In the genomic region with DNA sequence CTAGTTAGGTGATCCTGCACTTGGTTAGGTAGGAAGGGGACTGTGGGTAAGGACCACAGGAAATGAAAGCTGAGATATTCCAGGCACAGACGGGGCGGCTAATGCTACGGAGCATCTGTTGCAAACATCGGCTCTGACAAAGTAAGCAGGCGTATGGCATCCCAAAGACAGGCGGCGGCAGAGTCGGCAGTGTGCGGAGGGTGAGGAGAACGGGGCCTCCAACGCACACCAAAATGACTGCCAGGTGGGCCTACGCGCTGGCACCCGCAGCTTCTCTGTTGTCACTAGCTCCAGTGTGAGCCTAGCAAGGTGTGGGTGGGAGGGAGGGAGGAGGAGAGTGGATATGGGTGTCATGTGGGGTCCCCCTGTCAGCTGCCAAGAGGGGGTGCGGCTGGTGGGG, we compare ENCODE assay signal across 18 mouse cellular contexts. TPM values are rescaled to one million over a fixed set of nuclear protein-coding genes. Genes with fewer than 3 reads are reported as not detected.
DNase-seq lines count a peak whose midpoint lies in the region; ATAC-seq and TF ChIP-seq lines count a peak whose summit lies in the region.
"Had no signal": no experiment of that assay in that cellular context is flagged by ENCODE, and none has a peak within 500 bp of the region (broad histone marks: within the 10 kb centered on the region; RNA-seq: fewer than 3 reads in every experiment).

No protein-coding gene starts in this region.

- H3K27ac ChIP-seq in forebrain, postnatal 0 days (ENCODE audit: low read depth, low read length) = no peak overlapping the region
- H3K27ac ChIP-seq in forebrain, embryonic 15.5 days (replicated peaks) = no peak overlapping the region; the same call in 1 of the 2 replicates
- H3K27ac ChIP-seq: limb, embryonic 13.5 days; lung, embryonic 15.5 days had no signal

- peak; percentile 42 for TF ChIP-seq CTCF in forebrain, postnatal 0 days (IDR thresholded peaks at IDR 0.05; ENCODE audit: low read depth)

- H3K4me2 ChIP-seq in forebrain, postnatal 0 days (ENCODE audit: low read depth) = no peak overlapping the region
- no peak overlapping the region for H3K4me2 ChIP-seq in forebrain, embryonic 15.5 days (replicated peaks)
- H3K4me2 ChIP-seq: limb, embryonic 13.5 days; lung, embryonic 15.5 days had no signal

- WGBS in forebrain, postnatal 0 days = 73% methylated on average over 15 of the region's 15 CpGs
- WGBS in forebrain, embryonic 15.5 days = 56% methylated on average over 15 of the region's 15 CpGs

- intact Hi-C loops in heart, postnatal 25 days (cut with DNase I) = no loop called here

- no peak overlapping the region for H3K4me3 ChIP-seq in forebrain, postnatal 0 days (ENCODE audit: low read depth, low read length)
- no peak overlapping the region for H3K4me3 ChIP-seq in forebrain, embryonic 15.5 days
- H3K4me3 ChIP-seq: limb, embryonic 13.5 days; lung, embryonic 15.5 days had no signal

- H3K27me3 ChIP-seq in forebrain, postnatal 0 days (ENCODE audit: insufficient read depth, low read length) = no peaks in the 10 kb centered on the region
- no peaks in the 10 kb centered on the region for H3K27me3 ChIP-seq in forebrain, embryonic 15.5 days
- H3K27me3 ChIP-seq: limb, embryonic 13.5 days had no signal

- peak; percentile 42 for DNase-seq in forebrain, postnatal 0 days
- peak; percentile 52 to 59 for DNase-seq in frontal cortex, postnatal 10 days (ENCODE audit: low spot score in 2 of 2)
- peak; percentile 78 to 84 for DNase-seq in layer of hippocampus, postnatal 36 days
- peak; percentile 84 to 88 for DNase-seq in right cerebral cortex, postnatal 10 days (ENCODE audit: low spot score in 2 of 2)
- no peak for DNase-seq in lung, postnatal 14 days
- DNase-seq in heart, postnatal 25 days (ENCODE audit: low spot score) = no peak
- DNase-seq in adrenal gland, adult (ENCODE audit: inconsistent age in 2 of 2, low spot score in 1 of 2) = no peak
- DNase-seq: gastrocnemius, postnatal 25 days; kidney, adult 18-20 months; midbrain, embryonic 14.5 days; spleen, adult 18-20 months; thymus, adult 18-20 months had no signal

- ATAC-seq in forebrain, postnatal 0 days = peak; percentile 40; the same call in 1 of the 2 replicates
- ATAC-seq in forebrain, embryonic 15.5 days (replicated peaks) = no peak

- peaks cover 6% of the 10 kb centered on the region for H3K36me3 ChIP-seq in forebrain, postnatal 0 days (ENCODE audit: insufficient read depth)
- peaks cover 19% of the 10 kb centered on the region; the same call in 1 of the 2 replicates for H3K36me3 ChIP-seq in forebrain, embryonic 15.5 days
- H3K36me3 ChIP-seq: lung, embryonic 15.5 days had no signal

- no peak overlapping the region for H3K9ac ChIP-seq in forebrain, postnatal 0 days
- no peak overlapping the region for H3K9ac ChIP-seq in forebrain, embryonic 15.5 days (replicated peaks)
- H3K9ac ChIP-seq: limb, embryonic 13.5 days; lung, embryonic 15.5 days had no signal

- no peaks in the 10 kb centered on the region for H3K4me1 ChIP-seq in forebrain, postnatal 0 days (ENCODE audit: insufficient read depth)
- H3K4me1 ChIP-seq in forebrain, embryonic 15.5 days = peaks cover 37% of the 10 kb centered on the region

- H3K9me3 ChIP-seq in forebrain, postnatal 0 days (ENCODE audit: low read length) = no peaks in the 10 kb centered on the region
- H3K9me3 ChIP-seq in forebrain, embryonic 15.5 days = no peaks in the 10 kb centered on the region
- H3K9me3 ChIP-seq: limb, embryonic 13.5 days; lung, embryonic 15.5 days had no signal

RNA-seq across cellular contexts. Expression of a gene that starts 18.9 kb away (rescaled TPM):
- total RNA-seq in forebrain, postnatal 0 days (2014; rRNA removed) = not detected in 2 replicates
- not detected in 2 replicates for polyA plus RNA-seq in forebrain, postnatal 0 days (2015; fragmentation: Nextera tagmentation; extraction: Ambion mirVana)
- polyA plus RNA-seq in forebrain, embryonic 15.5 days (2015; fragmentation: Nextera tagmentation; extraction: Ambion mirVana) = not detected in 2 replicates
- total RNA-seq in layer of hippocampus, postnatal 36 days (2021) = under 1 TPM in 1 of 2 experiments, not detected in 1; 0.35 TPM
- total RNA-seq in heart, postnatal 25 days (2021) = not detected
- total RNA-seq: gastrocnemius, postnatal 25 days; heart, postnatal 4 days had no signal
- polyA plus RNA-seq: C2C12; limb, embryonic 13.5 days; lung, embryonic 15.5 days; midbrain, embryonic 14.5 days; neural tube, embryonic 14.5 days had no signal

RNA-seq across cellular contexts. Expression of a gene that starts 30.0 kb away (rescaled TPM):
- total RNA-seq in forebrain, postnatal 0 days (2014; rRNA removed) = 15.3 and 31.8 TPM in 2 replicates
- 137 and 157 TPM in 2 replicates for polyA plus RNA-seq in forebrain, postnatal 0 days (2015; fragmentation: Nextera tagmentation; extraction: Ambion mirVana)
- 80.4 and 87.9 TPM in 2 replicates for polyA plus RNA-seq in forebrain, embryonic 15.5 days (2015; fragmentation: Nextera tagmentation; extraction: Ambion mirVana)
- total RNA-seq in layer of hippocampus, postnatal 36 days (2021) = 10 to 100 TPM; 79.1 to 87.3 TPM
- total RNA-seq in heart, postnatal 25 days (2021) = 10 to 100 TPM; 58.4 to 62.8 TPM

RNA-seq across cellular contexts. Expression of a gene that starts 30.1 kb away (rescaled TPM):
- 8.8 and 12.8 TPM in 2 replicates for total RNA-seq in forebrain, postnatal 0 days (2014; rRNA removed)
- 6.0 and 8.4 TPM in 2 replicates for polyA plus RNA-seq in forebrain, postnatal 0 days (2015; fragmentation: Nextera tagmentation; extraction: Ambion mirVana)
- 4.4 and 4.5 TPM in 2 replicates for polyA plus RNA-seq in forebrain, embryonic 15.5 days (2015; fragmentation: Nextera tagmentation; extraction: Ambion mirVana)
- total RNA-seq in layer of hippocampus, postnatal 36 days (2021) = 10 to 100 TPM in 1 of 2 experiments, 1 to 10 TPM in 1; 9.5 to 11.4 TPM
- 1 to 10 TPM; 2.9 to 3.4 TPM for total RNA-seq in heart, postnatal 25 days (2021)

RNA-seq across cellular contexts. Expression of a gene that starts 57.5 kb away (rescaled TPM):
- 4.5 and 5.6 TPM in 2 replicates for total RNA-seq in forebrain, postnatal 0 days (2014; rRNA removed)
- polyA plus RNA-seq in forebrain, postnatal 0 days (2015; fragmentation: Nextera tagmentation; extraction: Ambion mirVana) = 4.9 and 9.5 TPM in 2 replicates
- polyA plus RNA-seq in forebrain, embryonic 15.5 days (2015; fragmentation: Nextera tagmentation; extraction: Ambion mirVana) = 13.2 and 14.0 TPM in 2 replicates
- 10 to 100 TPM; 47.2 to 50.2 TPM for total RNA-seq in layer of hippocampus, postnatal 36 days (2021)
- total RNA-seq in heart, postnatal 25 days (2021) = 10 to 100 TPM; 18.5 to 25.3 TPM

Comparison
In these comparisons a context has a peak if more than half of its experiments do, and no peak if none do; other contexts are left out.
1. DNase-seq: peak in forebrain, postnatal 0 days (single experiment), frontal cortex, postnatal 10 days (2 of 2), layer of hippocampus, postnatal 36 days (2 of 2) and right cerebral cortex, postnatal 10 days (2 of 2); none in lung, postnatal 14 days (single experiment), heart, postnatal 25 days (single experiment) and adrenal gland, adult (0 of 2).